Mouse (Mus musculus) CH12.LX (cell line): ENCODE data around the gene Jdp2. TPM values are rescaled to one million over a fixed set of nuclear protein-coding genes. Genes with fewer than 3 reads are reported as not detected.

Experiments
- DNase-seq: peaks from one replicate; pipeline ENCODE4 v3.0.0-alpha.2; 2013; ENCODE audit errors: extremely low read depth
- H3K27ac ChIP-seq: 2 replicates; pipeline ENCODE4 v1.5.1; 2012; ENCODE audit warnings: low read depth, mild to moderate bottlenecking, control low read depth, moderate library complexity; ENCODE audit not compliant: insufficient read depth
- H3K27me3 ChIP-seq: replicated peaks from 2 replicates; pipeline ENCODE3; 2012; ENCODE audit warnings: inconsistent platforms
- H3K36me3 ChIP-seq, 2 experiments: replicated peaks in 1 of 2; 2 replicates each; pipeline versions ENCODE3 to v1.6.1; 2012; ENCODE audit warnings: inconsistent platforms in 1 of 2, low read length in 1 of 2, mild to moderate bottlenecking in 1 of 2, mixed read lengths in 1 of 2, moderate library complexity in 1 of 2; ENCODE audit not compliant: control insufficient read depth in 1 of 2, insufficient read depth in 1 of 2
- H3K4me1 ChIP-seq, 2 experiments: 2 replicates each; pipeline ENCODE4 v1.6.1; 2012; ENCODE audit warnings: inconsistent platforms in 1 of 2, moderate library complexity in 1 of 2; ENCODE audit not compliant: insufficient read depth in 2 of 2, control insufficient read depth in 1 of 2
- H3K4me2 ChIP-seq: 2 replicates; pipeline ENCODE4 v1.6.1; 2012; ENCODE audit warnings: low read depth, mild to moderate bottlenecking, control low read depth; ENCODE audit not compliant: poor library complexity, insufficient read depth, severe bottlenecking
- H3K4me3 ChIP-seq, 3 experiments: fragments of 150-350 bp in 1 of 3; sonication (generic) in 1 of 3; replicated peaks in 1 of 3; 2 replicates each; pipeline versions ENCODE3 to v1.5.1; 2011 to 2012; ENCODE audit warnings: low read depth in 2 of 3, low read length in 2 of 3, mild to moderate bottlenecking in 2 of 3, moderate library complexity in 2 of 3, control low read depth in 1 of 3, improper control_type of control experiment in 1 of 3, inconsistent platforms in 1 of 3, mixed read lengths in 1 of 3; ENCODE audit not compliant: poor library complexity in 1 of 3
- H3K79me2 ChIP-seq: replicated peaks from 2 replicates; pipeline ENCODE4 v1.6.1; 2012; ENCODE audit warnings: mild to moderate bottlenecking, moderate library complexity; ENCODE audit not compliant: control insufficient read depth, poor library complexity, insufficient read depth, severe bottlenecking; ENCODE audit errors: extremely low read depth
- H3K9ac ChIP-seq: 2 replicates; pipeline ENCODE4 v1.6.1; 2012; ENCODE audit warnings: low read depth, mild to moderate bottlenecking, control low read depth, moderate library complexity; ENCODE audit not compliant: insufficient read depth
- H3K9me3 ChIP-seq: replicated peaks from 2 replicates; pipeline ENCODE3; 2012; ENCODE audit warnings: low read length, inconsistent platforms, mixed read lengths
- BHLHE40 ChIP-seq: IDR thresholded peaks from 2 replicates; pipeline ENCODE4 v1.6.1; 2011; ENCODE audit warnings: mild to moderate bottlenecking, low read depth, low read length, improper control_type of control experiment
- CHD1 ChIP-seq: IDR thresholded peaks from 2 replicates; pipeline ENCODE4 v1.6.1; 2012; ENCODE audit warnings: low read depth, low read length, improper control_type of control experiment, inconsistent platforms
- CHD2 ChIP-seq: IDR thresholded peaks from 2 replicates; pipeline ENCODE4 v1.6.1; 2011; ENCODE audit warnings: low read length, improper control_type of control experiment
- CTCF ChIP-seq, 2 experiments: IDR thresholded peaks in 1 of 2; conservative IDR thresholded peaks in 1 of 2; 2 replicates each; pipeline ENCODE4 v1.5.1; 2011 to 2012; ENCODE audit warnings: low read depth in 2 of 2, low read length in 2 of 2, improper control_type of control experiment in 1 of 2, inconsistent platforms in 1 of 2, mild to moderate bottlenecking in 1 of 2, moderate library complexity in 1 of 2
- E2F4 ChIP-seq: IDR thresholded peaks from 2 replicates; pipeline ENCODE4 v1.6.1; 2011; ENCODE audit warnings: low read depth, low read length, improper control_type of control experiment; ENCODE audit not compliant: insufficient replicate concordance
- ELF1 ChIP-seq: IDR thresholded peaks from 2 replicates; pipeline ENCODE4 v1.6.1; 2014; ENCODE audit warnings: low read depth, mild to moderate bottlenecking, inconsistent platforms, low read length, improper control_type of control experiment
- EP300 ChIP-seq: IDR thresholded peaks from 2 replicates; pipeline ENCODE4 v1.6.1; 2011; ENCODE audit warnings: low read length, improper control_type of control experiment
- ETS1 ChIP-seq: conservative IDR thresholded peaks from 2 replicates; pipeline ENCODE4 v1.6.1; 2012; ENCODE audit warnings: low read depth, mild to moderate bottlenecking, inconsistent platforms, low read length, improper control_type of control experiment, moderate library complexity
- HCFC1 ChIP-seq: IDR thresholded peaks from 2 replicates; pipeline ENCODE4 v1.6.1; 2012; ENCODE audit warnings: low read depth, mild to moderate bottlenecking, inconsistent platforms, low read length, improper control_type of control experiment
- IRF4 ChIP-seq: IDR thresholded peaks from 2 replicates; pipeline ENCODE4 v1.6.1; 2014; ENCODE audit warnings: low read depth, mild to moderate bottlenecking, inconsistent platforms, low read length, improper control_type of control experiment
- JUN ChIP-seq: IDR thresholded peaks from 2 replicates; pipeline ENCODE4 v1.6.1; 2011; ENCODE audit warnings: low read depth, mild to moderate bottlenecking, low read length, improper control_type of control experiment, moderate library complexity; ENCODE audit not compliant: insufficient read depth
- JUND ChIP-seq: conservative IDR thresholded peaks from 2 replicates; pipeline ENCODE4 v1.6.1; 2011; ENCODE audit warnings: low read depth, low read length, improper control_type of control experiment
- KAT2A ChIP-seq: IDR thresholded peaks from 2 replicates; pipeline ENCODE4 v1.6.1; 2012; ENCODE audit warnings: low read length, improper control_type of control experiment, inconsistent platforms; ENCODE audit not compliant: insufficient replicate concordance
- MAX ChIP-seq: IDR thresholded peaks from 2 replicates; pipeline ENCODE4 v1.6.1; 2011; ENCODE audit warnings: low read length, improper control_type of control experiment
- MAZ ChIP-seq: IDR thresholded peaks from 2 replicates; pipeline ENCODE4 v1.6.1; 2012; ENCODE audit warnings: low read depth, mild to moderate bottlenecking, inconsistent platforms, low read length, improper control_type of control experiment, moderate library complexity
- MEF2A ChIP-seq: IDR thresholded peaks from 2 replicates; pipeline ENCODE4 v1.6.1; 2014; ENCODE audit warnings: low read depth, mild to moderate bottlenecking, inconsistent platforms, low read length, improper control_type of control experiment, borderline replicate concordance
- MXI1 ChIP-seq: IDR thresholded peaks from 2 replicates; pipeline ENCODE4 v1.6.1; 2011; ENCODE audit warnings: mild to moderate bottlenecking, low read depth, low read length, improper control_type of control experiment
- NELFE ChIP-seq: IDR thresholded peaks from 2 replicates; pipeline ENCODE4 v1.6.1; 2011; ENCODE audit warnings: low read depth, low read length, improper control_type of control experiment
- NRF1 ChIP-seq: IDR thresholded peaks from 2 replicates; pipeline ENCODE4 v1.6.1; 2014; ENCODE audit warnings: low read depth, mild to moderate bottlenecking, inconsistent platforms, low read length, improper control_type of control experiment, moderate library complexity
- PAX5 ChIP-seq: IDR thresholded peaks from 2 replicates; pipeline ENCODE4 v1.6.1; 2012; ENCODE audit warnings: low read length, inconsistent platforms, mixed read lengths
- POLR2AphosphoS2 ChIP-seq: IDR thresholded peaks from 2 replicates; pipeline ENCODE4 v1.6.1; 2011; ENCODE audit warnings: low read depth, low read length, improper control_type of control experiment
- RAD21 ChIP-seq: IDR thresholded peaks from 2 replicates; pipeline ENCODE4 v1.6.1; 2011; ENCODE audit warnings: low read depth, mild to moderate bottlenecking, low read length, improper control_type of control experiment, moderate library complexity
- RCOR1 ChIP-seq: conservative IDR thresholded peaks from 2 replicates; pipeline ENCODE4 v1.6.1; 2012; ENCODE audit warnings: low read depth, mild to moderate bottlenecking, inconsistent platforms, low read length, improper control_type of control experiment
- SIN3A ChIP-seq: IDR thresholded peaks from 2 replicates; pipeline ENCODE4 v1.6.1; 2012; ENCODE audit warnings: low read length, improper control_type of control experiment, inconsistent platforms
- SMC3 ChIP-seq: IDR thresholded peaks from 2 replicates; pipeline ENCODE4 v1.6.1; 2011; ENCODE audit warnings: low read depth, low read length, improper control_type of control experiment
- TCF12 ChIP-seq: IDR thresholded peaks from 2 replicates; pipeline ENCODE4 v1.6.1; 2014; ENCODE audit warnings: low read depth, mild to moderate bottlenecking, inconsistent platforms, low read length, improper control_type of control experiment
- UBTF ChIP-seq: IDR thresholded peaks from 2 replicates; pipeline ENCODE4 v1.6.1; 2012; ENCODE audit warnings: low read depth, mild to moderate bottlenecking, inconsistent platforms, low read length, improper control_type of control experiment, moderate library complexity
- USF1 ChIP-seq: IDR thresholded peaks from 2 replicates; pipeline ENCODE4 v1.6.1; 2014; ENCODE audit warnings: low read depth, mild to moderate bottlenecking, inconsistent platforms, low read length, improper control_type of control experiment
- USF2 ChIP-seq: conservative IDR thresholded peaks from 2 replicates; pipeline ENCODE4 v1.6.1; 2011; ENCODE audit warnings: low read depth, low read length, improper control_type of control experiment
- ZC3H11A ChIP-seq: IDR thresholded peaks from 2 replicates; pipeline ENCODE4 v1.6.1; 2012; ENCODE audit warnings: low read depth, mild to moderate bottlenecking, inconsistent platforms, low read length, improper control_type of control experiment
- ZKSCAN1 ChIP-seq: IDR thresholded peaks from 2 replicates; pipeline ENCODE4 v1.6.1; 2012; ENCODE audit warnings: low read depth, inconsistent platforms, low read length, improper control_type of control experiment, borderline replicate concordance
- ZMIZ1 ChIP-seq: IDR thresholded peaks from 2 replicates; pipeline ENCODE4 v1.6.1; 2012; ENCODE audit warnings: low read depth, mild to moderate bottlenecking, inconsistent platforms, low read length, improper control_type of control experiment
- dilution Hi-C: fragments of 300-500 bp; cut with MboI; formaldehyde crosslinking; loops from 2 replicates; pipeline ENCODE4 v1.14.3; 2020; ENCODE audit warnings: low sequenced_read_pairs; ENCODE audit not compliant: extremely low pct_unique_long_range_greater_than_20kb, extremely low pct_ligation_motif_present
- in situ Hi-C: fragments of 300-500 bp; cut with MboI; formaldehyde crosslinking; loops from 3 replicates; pipeline ENCODE4 v1.14.3; 2019; ENCODE audit warnings: low sequenced_read_pairs, low pct_ligation_motif_present, low pct_unique_long_range_greater_than_20kb, mixed read lengths
- polyA plus RNA-seq: library from polyadenylated mRNA; unstranded; fragments of >175 nt; gene quantifications from 2 replicates; pipeline ENCODE4 v1.2.1, GENCODE M21; 2012; ENCODE audit warnings: low read depth; ENCODE audit not compliant: insufficient read length
- total RNA-seq, 2 experiments: library from RNA; depleted of rRNA; stranded (reverse); fragments of 300-350 nt in 1 of 2; fragments of >200 nt in 1 of 2; gene quantifications; 2 replicates each; pipeline ENCODE4 v1.2.3; 2012 to 2014

Gene Jdp2
- total and polyA plus RNA-seq, 3 experiments, result 64.7 to 104 (median 86.5) TPM

GRCm38 (mm10) chr12:85589870-85590382 lies 8.9 kb upstream of the Jdp2 start:
- H3K4me2 ChIP-seq, result no peak overlapping the region
- H3K4me1 ChIP-seq, result peaks cover 16 to 59% of the 10 kb centered on the region in 2 experiments
- H3K9ac ChIP-seq, result no peak overlapping the region
- no peaks in the 10 kb centered on the region for H3K27me3 ChIP-seq
- H3K79me2 ChIP-seq, result no peaks in the 10 kb centered on the region
- no peak overlapping the region for H3K27ac ChIP-seq
- H3K36me3 ChIP-seq, result no peaks in the 10 kb centered on the region
- dilution Hi-C loops, result no loop called here
- peak overlapping the region in 1 of 3 experiments; percentile 12 for H3K4me3 ChIP-seq
- TF ChIP-seq NELFE, result no peak
- no peak for TF ChIP-seq USF2
- no peak for TF ChIP-seq SIN3A
- no peak for TF ChIP-seq UBTF
- TF ChIP-seq, all 38 proteins: peak for 0
- no peak for DNase-seq
- H3K9me3 ChIP-seq, result peaks cover 9% of the 10 kb centered on the region
- in situ Hi-C loops, result no loop called here

- Histone ChIP-seq H3K4me1 (peaks cover 20 to 62% of the 10 kb centered on the region in 2 experiments), H3K4me2 (no peak overlapping the region), H3K79me2 (no peaks in the 10 kb centered on the region), H3K27me3 (no peaks in the 10 kb centered on the region), H3K27ac (no peak overlapping the region), H3K36me3 (no peaks in the 10 kb centered on the region), H3K9me3 (peaks cover 16% of the 10 kb centered on the region), H3K4me3 (no peak overlapping the region), H3K9ac (no peak overlapping the region)
- peak; percentile 83 for DNase-seq
- in situ Hi-C loops (no loop called here), dilution Hi-C loops (no loop called here)
- TF ChIP-seq SMC3, result no peak; the same call in 1 of the 2 replicates
- TF ChIP-seq ETS1, result peak; percentile 95
- TF ChIP-seq ZMIZ1, result no peak
- peak; percentile 66 for TF ChIP-seq USF2
- TF ChIP-seq TCF12, result peak; percentile 52
- no peak for TF ChIP-seq PAX5
- no peak for TF ChIP-seq CTCF (conservative IDR thresholded peaks at IDR 0.05 in 1 of 2, IDR thresholded peaks at IDR 0.05 in 1 of 2; ENCODE audit: low read depth in 2 of 2, low read length in 2 of 2)
- TF ChIP-seq BHLHE40, result peak; percentile 99
- TF ChIP-seq CHD2, result no peak
- no peak for TF ChIP-seq MAZ
- TF ChIP-seq ZKSCAN1, result no peak
- TF ChIP-seq HCFC1, result no peak
- TF ChIP-seq E2F4, result no peak
- TF ChIP-seq ELF1, result peak; percentile 53; the same call in 1 of the 2 replicates
- TF ChIP-seq MAX, result peak; percentile 78
- TF ChIP-seq JUND, result peak; percentile 92
- TF ChIP-seq KAT2A, result no peak
- no peak for TF ChIP-seq NRF1
- TF ChIP-seq UBTF, result no peak
- TF ChIP-seq RCOR1, result peak; percentile 83; the same call in 1 of the 2 replicates
- TF ChIP-seq ZC3H11A, result no peak
- TF ChIP-seq MXI1, result no peak
- TF ChIP-seq EP300, result peak; percentile 90
- peak; percentile 78 for TF ChIP-seq JUN
- TF ChIP-seq CHD1, result no peak
- TF ChIP-seq USF1, result peak; percentile 53
- TF ChIP-seq IRF4, result peak; percentile 97
- TF ChIP-seq SIN3A, result no peak; the same call in 1 of the 2 replicates
- TF ChIP-seq NELFE, result no peak
- TF ChIP-seq RAD21, result no peak
- no peak for TF ChIP-seq POLR2AphosphoS2
- peak; percentile 76; the same call in 1 of the 2 replicates for TF ChIP-seq MEF2A
Observed at GRCm38 (mm10) chr12:85592943-85593342, 5.9 kb upstream of the Jdp2 start.
